Mouse (Mus musculus): ENCODE measurements around the gene Scel.
A peak's percentile ranks its signal among the peaks of the same experiment; 100 is the strongest.
"Not testable (repeated sequence)": the region's sequence is repeated elsewhere in the genome, so short reads cannot be mapped to it uniquely, and the experiment has no call there.

The Scel gene

GRCm38 (mm10) chr14:103512802-103513472, at the start of gene Scel:
Gene Scel (plus strand): TSS chr14:103513342.
- no peak for DNase-seq (ENCODE audit: low spot score)

GRCm38 (mm10) chr14:103468691-103469463, 44.3 kb upstream of the Scel start:
- no peak for DNase-seq (ENCODE audit: low spot score)

GRCm38 (mm10) chr14:103469464-103470015, 43.6 kb upstream of the Scel start:
- DNase-seq (ENCODE audit: low spot score), result peak; percentile 82

- DNase-seq (ENCODE audit: low spot score), result no peak
These were observed 41.9 kb upstream of the Scel start for GRCm38 (mm10) chr14:103471074-103471778.

- no peak for DNase-seq (ENCODE audit: low spot score)
These were observed 41.2 kb upstream of the Scel start for GRCm38 (mm10) chr14:103471806-103472553.

- no peak for DNase-seq (ENCODE audit: low spot score)
These were observed 40.6 kb upstream of the Scel start for GRCm38 (mm10) chr14:103472554-103472905.

GRCm38 (mm10) chr14:103475312-103475711, 37.8 kb upstream of the Scel start:
- DNase-seq (ENCODE audit: low spot score), result no peak

GRCm38 (mm10) chr14:103476232-103476631, 36.9 kb upstream of the Scel start:
- not testable (repeated sequence) for DNase-seq (ENCODE audit: low spot score)

- no peak for DNase-seq (ENCODE audit: low spot score)
These were observed 35.9 kb upstream of the Scel start for GRCm38 (mm10) chr14:103477281-103477680.

GRCm38 (mm10) chr14:103477959-103478358, 35.2 kb upstream of the Scel start:
- no peak for DNase-seq (ENCODE audit: low spot score)

GRCm38 (mm10) chr14:103479446-103479845, 33.7 kb upstream of the Scel start:
- peak; percentile 23 for DNase-seq (ENCODE audit: low spot score)

GRCm38 (mm10) chr14:103481514-103481913, 31.6 kb upstream of the Scel start:
- no peak for DNase-seq (ENCODE audit: low spot score)

GRCm38 (mm10) chr14:103485671-103486070, 27.5 kb upstream of the Scel start:
- no peak for DNase-seq (ENCODE audit: low spot score)

GRCm38 (mm10) chr14:103486974-103487373, 26.2 kb upstream of the Scel start:
- DNase-seq (ENCODE audit: low spot score), result no peak

- no peak for DNase-seq (ENCODE audit: low spot score)
These were observed 24.5 kb upstream of the Scel start for GRCm38 (mm10) chr14:103488659-103489058.

- no peak for DNase-seq (ENCODE audit: low spot score)
These were observed 14.9 kb upstream of the Scel start for GRCm38 (mm10) chr14:103498199-103498598.

GRCm38 (mm10) chr14:103498613-103499012, 14.5 kb upstream of the Scel start:
- DNase-seq (ENCODE audit: low spot score), result no peak

- no peak for DNase-seq (ENCODE audit: low spot score)
These were observed 14.1 kb upstream of the Scel start for GRCm38 (mm10) chr14:103499060-103499459.

GRCm38 (mm10) chr14:103500309-103500708, 12.8 kb upstream of the Scel start:
- DNase-seq (ENCODE audit: low spot score), result no peak

- DNase-seq (ENCODE audit: low spot score), result peak; percentile 58
These were observed 12.2 kb upstream of the Scel start for GRCm38 (mm10) chr14:103500941-103501340.

GRCm38 (mm10) chr14:103504514-103504913, 8.6 kb upstream of the Scel start:
- DNase-seq (ENCODE audit: low spot score), result no peak

GRCm38 (mm10) chr14:103509544-103509943, 3.6 kb upstream of the Scel start:
- DNase-seq (ENCODE audit: low spot score), result no peak
